Mouse (Mus musculus) neural tube, embryonic 11.5 days (tissue): ENCODE results near the gene Pom121l12. TPM values are rescaled to one million over a fixed set of nuclear protein-coding genes. Genes with fewer than 3 reads are reported as not detected.

Experiments used
- ATAC-seq: fragments of 200-750 bp; cut with Nextera tagmentation; 2 replicates; pipeline ENCODE4 v1.8.0; 2017; ENCODE audit warnings: moderate number of reproducible peaks, mild to moderate bottlenecking, moderate TSS enrichment, moderate library complexity; ENCODE audit not compliant: insufficient read depth, low FRiP score, low TSS enrichment
- DNase-seq: peaks from one replicate; pipeline ENCODE4 v3.0.0-alpha.2; 2015; ENCODE audit warnings: low spot score
- H3K27ac ChIP-seq: fragments of 300-500 bp; sonication (generic); 2 replicates; pipeline ENCODE4 v1.5.1; 2014; ENCODE audit warnings: low read depth, mild to moderate bottlenecking, low read length
- H3K27me3 ChIP-seq: fragments of 300-500 bp; sonication (generic); 2 replicates; pipeline ENCODE4 v1.6.1; 2014; ENCODE audit warnings: mild to moderate bottlenecking, low read length, mixed read lengths; ENCODE audit not compliant: control insufficient read depth, insufficient read depth
- H3K36me3 ChIP-seq: fragments of 300-500 bp; sonication (generic); 2 replicates; pipeline ENCODE4 v1.6.1; 2014; ENCODE audit warnings: mild to moderate bottlenecking, low read length, moderate library complexity, mixed read lengths; ENCODE audit not compliant: control insufficient read depth, insufficient read depth
- H3K4me1 ChIP-seq: fragments of 300-500 bp; sonication (generic); 2 replicates; pipeline ENCODE4 v1.6.1; 2014; ENCODE audit warnings: low read length, mixed read lengths; ENCODE audit not compliant: control insufficient read depth, insufficient read depth
- H3K4me2 ChIP-seq: fragments of 300-500 bp; sonication (generic); 2 replicates; pipeline ENCODE4 v1.6.1; 2014; ENCODE audit warnings: low read depth, mild to moderate bottlenecking, moderate library complexity
- H3K4me3 ChIP-seq: fragments of 300-500 bp; sonication (generic); 2 replicates; pipeline ENCODE4 v1.5.1; 2014; ENCODE audit warnings: low read depth, low read length
- H3K9ac ChIP-seq: fragments of 300-500 bp; sonication (generic); 2 replicates; pipeline ENCODE4 v1.6.1; 2014; ENCODE audit warnings: mild to moderate bottlenecking, low read length
- H3K9me3 ChIP-seq: fragments of 300-500 bp; sonication (generic); 2 replicates; pipeline ENCODE4 v1.6.1; 2016; ENCODE audit warnings: low read length; ENCODE audit not compliant: control insufficient read depth
- WGBS: fragments of 180-500 bp; shearing (Covaris S2); extraction: QIAGEN DNeasy Blood & Tissue Kit; methylation state at CpG from one replicate; pipeline ENCODE4 v1.1.7; 2014; 5-methylcytosine and 5-hydroxymethylcytosine counted together
- polyA plus RNA-seq: library from polyadenylated mRNA; unstranded; fragments of >200 nt; fragmentation: Nextera tagmentation; extraction: Ambion mirVana; gene quantifications from 2 replicates; pipeline ENCODE4 v1.2.1, GENCODE M21; 2014

Gene Pom121l12
- polyA plus RNA-seq = not detected in 2 replicates

GRCm38 (mm10) chr11:14598976-14599375 lies at the start of gene Pom121l12:
Gene Pom121l12, plus strand, starts transcription at chr11:14599276.
- Histone ChIP-seq H3K9me3 (no peaks in the 10 kb centered on the region), H3K4me2 (no peak within 1 kb of the TSS), H3K4me1 (no peaks in the 10 kb centered on the region), H3K9ac (no peak within 1 kb of the TSS), H3K27ac (no peak within 1 kb of the TSS), H3K4me3 (no peak within 1 kb of the TSS), H3K36me3 (no peaks in the 10 kb centered on the region), H3K27me3 (no peaks in the 10 kb centered on the region)
- 91% methylated on average over 11 of the region's 11 CpGs for WGBS
- no peak for ATAC-seq
- no peak for DNase-seq

DNA sequence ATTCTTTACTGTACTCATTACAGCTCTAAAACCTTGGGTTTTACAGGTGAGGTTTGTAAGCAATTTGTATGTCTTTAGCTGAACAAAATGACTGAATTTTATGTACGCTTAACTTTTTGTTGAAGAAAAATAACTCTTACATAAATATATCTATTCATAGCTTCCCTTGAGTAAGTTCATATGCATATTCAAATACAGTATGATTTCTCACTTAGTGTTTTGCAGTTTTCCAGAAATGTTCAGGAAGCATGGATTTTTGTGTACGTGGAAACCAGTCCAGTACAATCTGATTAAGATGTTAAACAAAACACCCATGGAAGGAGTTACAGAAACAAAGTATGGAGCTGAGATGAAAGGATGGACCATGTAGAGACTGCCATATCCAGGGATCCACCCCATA lies 12.8 kb downstream of the Pom121l12 start:
- no peaks in the 10 kb centered on the region for H3K4me1 ChIP-seq
- ATAC-seq = no peak
- no peak for DNase-seq
- H3K9me3 ChIP-seq = no peaks in the 10 kb centered on the region
- WGBS = 96% methylated on average over 2 of the region's 2 CpGs
- no peak overlapping the region for H3K9ac ChIP-seq
- no peak overlapping the region for H3K4me2 ChIP-seq
- no peaks in the 10 kb centered on the region for H3K27me3 ChIP-seq
- H3K27ac ChIP-seq = no peak overlapping the region
- H3K4me3 ChIP-seq = no peak overlapping the region
- H3K36me3 ChIP-seq = no peaks in the 10 kb centered on the region
